Mouse (Mus musculus) left cerebral cortex, postnatal 10 days (tissue): ENCODE measurements around the gene Plac9a. TPM values are rescaled to one million over a fixed set of nuclear protein-coding genes. Genes with fewer than 3 reads are reported as not detected.
"Not testable (repeated sequence)": the region's sequence is repeated elsewhere in the genome, so short reads cannot be mapped to it uniquely, and the experiment has no call there.

Experiments
- DNase-seq, 2 experiments: peaks; one replicate each; pipeline ENCODE4 v3.0.0; 2021 to 2022; ENCODE audit warnings: low spot score in 2 of 2, mixed read lengths in 1 of 2; ENCODE audit errors: extremely low spot score in 1 of 2
- intact Hi-C: fragments of 180-260 bp; cut with DNase I; formaldehyde crosslinking; loops from one replicate; pipeline ENCODE4 v1.15.1; 2025
- total RNA-seq, 2 experiments: library from RNA; stranded (reverse); gene quantifications; 2 replicates each; pipeline ENCODE4 v1.2.3; 2021

The Plac9a gene
- total RNA-seq: 1 to 10 TPM in 1 of 2 experiments, not detected in 1; 1.4 TPM

- intact Hi-C loops, DNase-seq: not testable (repeated sequence)
Observed at GRCm38 (mm10) chr14:25903000-25903399, at the start of gene Plac9a. Gene Plac9a, minus strand, starts transcription at chr14:25903100.

- intact Hi-C loops, DNase-seq: not testable (repeated sequence)
Observed at GRCm38 (mm10) chr14:25938004-25938403, 35.1 kb upstream of the Plac9a start, which contains the start of gene Cphx1. Gene Cphx1, plus strand, starts transcription at chr14:25938304.

- DNase-seq, intact Hi-C loops: not testable (repeated sequence)
Observed at GRCm38 (mm10) chr14:25936867-25937630, 34.1 kb upstream of the Plac9a start.

DNA sequence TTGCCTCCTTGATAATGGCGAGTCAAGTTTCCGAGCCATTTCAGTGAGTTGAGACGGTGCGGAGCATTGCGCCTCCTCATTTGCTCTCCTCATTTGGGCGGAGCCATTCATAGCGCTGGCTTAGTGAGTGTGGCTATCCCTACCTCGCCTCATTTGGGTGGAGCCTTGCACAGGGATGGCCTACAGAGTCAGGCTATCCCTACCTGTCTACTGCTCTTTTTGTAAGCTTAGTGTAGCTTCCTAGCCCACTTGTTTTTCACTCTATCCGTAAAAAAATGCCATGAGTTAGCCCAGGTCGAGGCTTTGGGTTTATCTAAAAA, 24.6 kb upstream of the Plac9a start, which contains the start of gene Tmem254a:
Gene Tmem254a, minus strand, starts transcription at position 111 of the 320 bp plus-strand sequence.
- DNase-seq, intact Hi-C loops: not testable (repeated sequence)

- intact Hi-C loops, DNase-seq: not testable (repeated sequence)
Observed at GRCm38 (mm10) chr14:25926814-25927561, 24.1 kb upstream of the Plac9a start.

DNA sequence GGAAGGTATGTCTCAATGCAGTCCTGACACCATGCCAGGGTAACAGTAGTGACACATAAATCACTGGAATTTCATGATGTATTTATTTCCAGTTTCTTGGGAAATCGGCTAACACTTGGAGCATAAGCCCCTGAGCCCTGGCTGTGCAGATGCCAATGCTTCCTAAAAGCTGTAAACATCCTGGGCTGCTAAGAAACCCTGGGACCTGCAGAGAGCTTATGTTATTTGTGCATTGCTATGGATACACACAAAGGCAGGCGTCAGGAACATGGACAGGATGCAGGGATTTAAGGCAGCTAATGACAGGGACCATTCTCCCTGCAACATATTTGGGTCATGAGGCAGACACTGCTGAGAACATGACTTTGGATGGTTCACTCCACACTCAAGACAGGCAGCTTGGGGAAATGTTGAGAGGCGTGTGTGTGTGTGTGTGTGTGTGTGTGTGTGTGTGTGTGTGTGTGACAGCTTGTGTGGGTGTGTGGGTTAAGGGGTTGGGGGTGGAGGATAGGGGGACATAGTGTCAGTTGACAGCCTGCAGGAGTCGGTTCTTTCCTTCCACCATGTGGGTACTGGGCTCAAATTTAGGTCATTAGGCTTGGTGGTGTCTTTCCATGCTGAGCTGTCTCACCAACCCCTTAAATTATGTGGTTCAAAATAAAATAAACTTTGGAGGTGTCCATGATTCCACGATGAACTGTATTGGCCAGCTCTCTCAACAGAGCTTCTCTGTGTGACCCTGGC, 15.7 kb upstream of the Plac9a start:
- intact Hi-C loops, DNase-seq: not testable (repeated sequence)

DNA sequence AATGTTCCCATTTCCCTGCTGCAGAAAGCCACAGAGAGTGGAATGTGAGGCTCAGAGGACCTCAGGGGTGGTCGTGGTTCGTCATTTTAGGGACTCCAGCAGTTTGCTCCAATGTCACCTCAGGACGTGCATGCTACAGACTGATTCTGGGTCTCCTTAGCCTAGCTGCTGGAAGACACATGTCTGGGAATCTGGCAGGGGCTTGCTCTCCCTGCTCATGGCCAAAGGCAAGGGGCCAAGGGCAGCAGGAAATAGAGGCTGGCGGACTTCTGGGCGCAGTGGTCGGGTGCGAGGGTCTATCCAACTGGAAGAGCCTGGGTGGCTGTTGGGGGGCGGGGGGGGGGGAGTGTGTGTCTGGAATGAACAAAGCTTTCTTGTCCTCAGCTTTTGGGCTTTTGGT, 6.1 kb upstream of the Plac9a start:
- DNase-seq, intact Hi-C loops: not testable (repeated sequence)

- intact Hi-C loops, DNase-seq: not testable (repeated sequence)
Observed at GRCm38 (mm10) chr14:25907272-25907671, 4.4 kb upstream of the Plac9a start.

DNA sequence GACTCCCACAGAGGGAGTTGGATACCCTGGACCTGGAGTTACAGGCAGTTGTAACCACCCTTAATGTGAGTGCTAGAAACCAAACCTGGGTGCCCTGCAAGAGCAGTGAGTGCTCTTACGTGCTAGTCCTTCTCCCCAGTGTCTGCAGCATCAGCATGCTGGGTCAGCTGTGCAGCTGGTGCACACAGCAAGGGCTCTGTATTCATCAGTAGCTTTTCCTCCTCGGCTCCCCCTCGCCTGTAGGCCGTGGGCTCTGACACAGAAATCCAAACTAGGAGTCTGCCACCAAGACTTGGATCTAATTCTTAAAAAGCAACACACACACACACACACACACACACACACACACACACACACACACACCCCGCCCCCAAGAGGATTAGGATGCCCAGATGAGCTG, 2.3 kb upstream of the Plac9a start:
- intact Hi-C loops: not testable (repeated sequence)
- DNase-seq: peak; percentile 0 to 1

DNA sequence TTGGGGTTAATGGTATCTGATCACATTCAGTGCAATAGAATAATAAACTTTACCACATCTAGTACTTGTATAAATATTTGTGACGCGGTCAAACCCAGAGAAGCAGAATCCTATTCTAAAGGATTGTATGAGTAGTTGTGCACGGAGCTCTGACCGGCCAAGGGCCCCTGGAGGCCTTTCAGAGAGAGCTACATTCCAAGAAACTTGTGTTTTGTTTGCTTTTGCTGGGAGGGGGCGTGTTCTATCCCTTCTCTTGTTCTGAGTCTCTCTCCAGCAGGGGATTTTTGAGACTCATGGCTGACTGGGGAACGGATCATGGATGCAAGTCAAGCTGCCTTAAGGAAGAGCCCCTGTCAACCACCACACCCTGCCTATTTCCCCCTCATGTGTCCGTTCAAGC, 7.2 kb downstream of the Plac9a start:
- intact Hi-C loops, DNase-seq: not testable (repeated sequence)

- DNase-seq, intact Hi-C loops: not testable (repeated sequence)
Observed at GRCm38 (mm10) chr14:25894566-25894965, 8.3 kb downstream of the Plac9a start.

- DNase-seq, intact Hi-C loops: not testable (repeated sequence)
Observed at GRCm38 (mm10) chr14:25885886-25886285, 17.0 kb downstream of the Plac9a start.

DNA sequence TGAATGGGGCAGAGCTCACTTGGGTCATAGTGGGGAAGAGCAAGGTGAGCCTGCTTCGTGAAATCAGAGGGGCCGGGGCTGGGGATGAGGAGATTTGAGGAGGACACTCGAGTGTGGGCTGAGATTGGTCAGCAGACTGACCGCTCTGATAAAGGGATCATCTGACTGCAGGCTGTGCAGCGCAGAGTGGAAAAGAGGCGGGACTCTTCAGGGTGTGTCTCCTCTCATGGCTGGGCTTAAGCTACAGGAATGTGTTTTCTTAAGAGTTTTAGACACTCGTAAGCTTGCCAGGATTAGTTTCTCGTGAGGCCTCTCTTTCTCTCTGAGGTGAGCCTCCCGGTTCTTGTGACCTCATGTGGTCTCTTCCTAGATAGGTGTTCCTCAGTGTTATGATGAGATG, 21.1 kb downstream of the Plac9a start:
- DNase-seq, intact Hi-C loops: not testable (repeated sequence)

DNA sequence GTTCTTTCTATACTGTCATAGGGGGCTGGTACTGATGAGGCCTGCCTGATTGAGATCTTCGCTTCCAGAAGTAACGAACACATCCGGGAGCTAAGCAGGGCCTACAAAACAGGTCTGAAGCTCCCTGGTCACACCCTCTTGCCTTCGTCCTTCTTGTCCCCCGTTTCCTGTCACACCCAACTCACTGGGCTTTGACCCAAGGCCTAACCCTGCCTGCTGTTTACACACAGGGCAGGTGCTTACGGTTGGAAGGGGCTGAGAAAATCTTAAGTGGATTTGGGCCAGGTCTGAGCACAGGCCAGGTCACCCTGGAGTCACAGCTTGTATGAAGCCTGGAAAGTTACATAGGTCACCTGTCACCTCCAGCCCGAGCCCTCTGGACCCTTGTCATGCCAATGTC, 26.3 kb downstream of the Plac9a start:
- intact Hi-C loops: not testable (repeated sequence)

DNA sequence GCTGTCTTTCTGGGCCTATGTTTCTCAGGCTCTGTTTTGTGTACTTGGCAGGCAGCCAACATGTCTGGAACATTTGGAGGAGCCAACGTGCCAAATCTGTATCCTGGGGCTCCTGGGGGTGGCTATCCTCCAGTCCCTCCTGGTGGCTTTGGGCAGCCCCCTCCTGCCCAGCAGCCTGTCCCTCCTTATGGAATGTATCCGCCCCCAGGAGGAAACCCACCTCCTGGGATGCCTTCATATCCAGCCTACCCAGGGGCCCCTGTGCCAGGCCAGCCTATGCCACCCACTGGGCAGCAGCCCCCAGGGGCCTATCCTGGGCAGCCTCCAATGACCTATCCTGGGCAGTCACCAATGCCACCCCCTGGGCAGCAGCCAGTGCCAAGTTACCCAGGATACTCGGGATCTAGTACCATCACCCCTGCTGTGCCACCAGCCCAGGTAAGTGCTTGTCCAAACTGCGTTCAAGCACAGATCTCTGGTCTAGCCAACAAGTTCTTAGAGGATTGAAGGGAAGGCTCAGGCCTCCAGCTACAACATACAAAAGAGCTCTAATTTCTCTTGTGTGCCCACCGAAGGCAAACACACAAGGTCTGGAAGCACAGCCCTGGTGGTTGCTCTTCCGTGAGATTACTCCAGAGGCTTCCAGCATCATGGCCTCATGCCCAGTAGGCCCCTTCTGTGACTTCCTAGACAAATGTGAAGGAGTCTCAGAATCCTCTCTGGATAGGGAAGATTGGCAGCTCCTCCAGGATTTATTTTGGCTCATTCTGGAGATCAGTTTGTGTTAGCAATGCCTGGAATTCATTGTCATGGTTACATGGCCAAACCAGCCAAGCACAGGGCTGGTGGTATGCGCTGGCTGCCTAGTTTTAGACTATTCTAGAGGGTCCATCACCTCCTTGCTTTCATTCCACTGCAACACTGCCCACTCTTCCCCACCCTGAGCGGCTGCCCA, 30.2 kb downstream of the Plac9a start:
- intact Hi-C loops: no loop called here
- peak; percentile 28 to 56 for DNase-seq

More for the DNA sequence above, 26.3 kb downstream of the Plac9a start:
- DNase-seq: not testable (repeated sequence)

DNA sequence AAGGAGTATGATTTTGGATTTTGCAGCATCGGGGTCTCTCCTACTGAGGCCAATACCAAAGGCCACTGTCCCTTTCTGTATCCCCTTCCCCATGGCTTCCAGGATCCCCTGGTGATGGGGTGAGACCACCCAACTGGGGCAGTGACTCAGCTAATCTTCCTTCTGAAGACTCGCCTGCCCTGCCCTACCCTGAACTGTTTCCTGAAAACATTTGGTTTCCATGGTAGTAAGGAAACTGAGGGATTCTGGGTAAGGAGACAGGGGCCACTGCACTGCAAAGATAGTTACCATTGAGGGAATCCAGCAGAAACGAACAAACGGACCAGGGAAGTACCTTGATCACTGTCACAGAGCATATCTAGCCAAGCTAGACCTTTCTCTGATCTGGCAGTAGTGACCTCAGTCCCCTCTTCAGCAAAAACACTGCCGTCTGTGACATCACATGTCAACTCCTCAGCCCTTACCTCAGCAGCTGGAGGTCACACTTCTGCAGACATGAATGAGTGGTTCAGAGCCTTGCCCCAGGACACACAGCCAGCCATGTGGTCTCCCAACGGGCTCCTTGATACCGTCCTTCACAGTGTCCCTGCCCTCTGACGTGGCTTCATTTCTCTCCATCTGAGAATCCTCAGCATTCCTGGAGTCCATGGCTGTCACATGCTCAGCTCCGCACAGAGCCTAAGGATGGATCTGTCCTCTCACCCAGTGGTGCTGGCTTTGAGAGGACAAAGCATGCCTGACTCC, 33.6 kb downstream of the Plac9a start:
- no peak for DNase-seq
- intact Hi-C loops: no loop called here

DNA sequence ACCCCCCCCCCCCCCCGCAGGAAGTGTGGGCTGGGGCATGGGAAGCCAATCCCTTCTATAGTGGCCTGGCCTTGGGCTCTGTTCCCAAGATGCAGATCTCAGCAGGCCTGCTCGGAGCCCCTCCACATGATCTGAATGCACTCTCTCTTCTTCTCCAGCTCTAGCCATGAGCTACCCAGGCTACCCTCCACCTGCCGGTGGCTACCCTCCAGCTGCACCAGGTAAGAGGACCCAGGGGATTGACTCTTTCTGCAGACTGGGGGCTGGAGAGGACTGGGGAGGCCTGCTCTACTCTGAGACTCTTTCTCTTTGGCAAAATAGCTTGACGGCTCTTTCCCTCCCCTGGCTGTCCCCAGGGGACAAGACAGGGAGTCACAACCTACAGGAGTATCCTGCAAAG, 34.2 kb downstream of the Plac9a start:
- DNase-seq: no peak
- intact Hi-C loops: no loop called here
